Mouse (Mus musculus) spleen, adult 2 months (tissue): ENCODE measurements around the gene Hcrt.

Experiments
- CTCF ChIP-seq: fragments of 200-500 bp; IDR thresholded peaks from 2 replicates; pipeline ENCODE4 v1.5.1; 2011; ENCODE audit warnings: mild to moderate bottlenecking, inconsistent platforms; ENCODE audit not compliant: insufficient read depth, insufficient read length, insufficient replicate concordance; ENCODE audit errors: extremely low read depth
- POLR2A ChIP-seq: fragments of 200-500 bp; IDR thresholded peaks from 2 replicates; pipeline ENCODE4 v1.6.1; 2011; ENCODE audit warnings: low read depth, low read length, inconsistent platforms

DNA sequence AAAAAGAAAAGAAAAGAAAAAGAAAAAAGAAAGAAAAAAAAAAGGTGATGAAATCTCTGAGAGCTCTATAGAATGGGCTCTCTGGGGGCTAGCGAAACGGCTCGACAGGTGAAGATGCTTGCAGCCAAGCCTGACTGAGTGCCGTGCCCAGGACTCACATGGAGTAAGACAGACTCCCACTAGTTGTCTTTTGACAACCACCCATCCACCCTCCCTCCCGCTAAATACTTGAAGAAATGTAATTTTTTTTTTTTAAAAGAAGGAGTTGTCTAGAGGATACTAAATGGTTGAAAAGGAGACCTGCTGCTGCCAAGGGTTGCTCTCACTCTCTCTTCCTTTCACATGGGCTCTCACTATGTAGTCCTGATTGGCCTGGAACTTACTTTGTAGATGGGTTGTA lies 24.0 kb downstream of the Hcrt start:
- TF ChIP-seq CTCF (no peak), POLR2A (no peak)
